10 mouse cellular contexts compared by ENCODE assay signal in the genomic region with DNA sequence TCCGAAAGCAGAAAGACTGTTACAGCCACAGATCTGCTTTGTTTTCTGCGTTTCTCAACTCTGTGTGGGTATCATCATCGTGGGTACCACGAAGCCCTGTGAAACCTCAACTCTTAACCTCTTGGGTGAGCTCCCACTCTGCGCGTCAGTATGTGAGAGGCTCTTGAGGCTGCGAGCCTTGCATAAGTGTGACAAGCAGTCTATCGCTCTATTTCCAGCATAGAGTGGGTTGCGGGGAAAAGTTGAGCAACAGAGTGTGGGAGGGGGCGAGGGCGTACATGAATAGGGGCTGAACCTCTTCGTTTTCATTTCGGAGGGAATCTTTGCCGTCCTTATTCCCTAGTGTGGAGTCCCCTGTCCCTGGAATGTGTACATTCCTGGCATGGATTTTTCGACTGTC. TPM values are rescaled to one million over a fixed set of nuclear protein-coding genes. Genes with fewer than 3 reads are reported as not detected.
DNase-seq lines count a peak whose midpoint lies in the region; ATAC-seq and TF ChIP-seq lines count a peak whose summit lies in the region.
"Had no signal": no experiment of that assay in that cellular context is flagged by ENCODE, and none has a peak within 500 bp of the region (broad histone marks: within the 10 kb centered on the region; RNA-seq: fewer than 3 reads in every experiment).

No protein-coding gene starts in this region.

- no peaks in the 10 kb centered on the region for H3K4me1 ChIP-seq in forebrain, postnatal 0 days (ENCODE audit: insufficient read depth)
- H3K4me1 ChIP-seq in forebrain, embryonic 15.5 days, result no peaks in the 10 kb centered on the region
- peaks cover 4% of the 10 kb centered on the region; the same call in 1 of the 2 replicates for H3K4me1 ChIP-seq in heart, postnatal 0 days (ENCODE audit: control insufficient read depth, insufficient read depth)
- H3K4me1 ChIP-seq in lung, postnatal 0 days (ENCODE audit: insufficient read depth, low read depth, low read length), result no peaks in the 10 kb centered on the region
- H3K4me1 ChIP-seq: midbrain, embryonic 15.5 days had no signal

- no peak for DNase-seq in forebrain, postnatal 0 days
- DNase-seq in left cerebral cortex, adult 11 months (ENCODE audit: low spot score), result peak; percentile 35
- no peak for DNase-seq in left cerebral cortex, postnatal 4 days
- DNase-seq in heart, postnatal 0 days (ENCODE audit: low spot score), result no peak
- DNase-seq in lung, postnatal 0 days (ENCODE audit: low spot score), result peak; percentile 17
- no peak for DNase-seq in cerebellum, adult 9-10 months
- DNase-seq in MN1 (ENCODE audit: low spot score), result no peak

- ATAC-seq in forebrain, postnatal 0 days, result peak; percentile 32; the same call in 1 of the 2 replicates
- no peak for ATAC-seq in forebrain, embryonic 15.5 days (replicated peaks)
- peak; percentile 24; the same call in 1 of the 2 replicates for ATAC-seq in heart, postnatal 0 days (ENCODE audit: insufficient read depth, low read depth)
- peak; percentile 53 for ATAC-seq in lung, postnatal 0 days
- ATAC-seq: hindbrain, embryonic 16.5 days; midbrain, embryonic 15.5 days had no signal

- TF ChIP-seq EP300 in heart, postnatal 0 days (IDR thresholded peaks at IDR 0.05; ENCODE audit: low read depth), result no peak
- no peak for TF ChIP-seq EP300 in lung, postnatal 0 days (IDR thresholded peaks at IDR 0.05)

- 79% methylated on average over 15 of the region's 15 CpGs for WGBS in forebrain, postnatal 0 days
- WGBS in forebrain, embryonic 15.5 days, result 86% methylated on average over 15 of the region's 15 CpGs
- whole genome bisulfite sequencing in heart, postnatal 0 days, result 43% methylated on average over 15 of the region's 15 CpGs
- WGBS in lung, postnatal 0 days, result 41% methylated on average over 15 of the region's 15 CpGs

- H3K27me3 ChIP-seq in forebrain, postnatal 0 days (ENCODE audit: insufficient read depth, low read length), result no peaks in the 10 kb centered on the region
- no peaks in the 10 kb centered on the region for H3K27me3 ChIP-seq in forebrain, embryonic 15.5 days
- H3K27me3 ChIP-seq in heart, postnatal 0 days (ENCODE audit: control insufficient read depth, insufficient read depth, low read length), result no peaks in the 10 kb centered on the region
- no peaks in the 10 kb centered on the region for H3K27me3 ChIP-seq in lung, postnatal 0 days (replicated peaks; ENCODE audit: insufficient read depth, low read length)
- H3K27me3 ChIP-seq: midbrain, embryonic 15.5 days had no signal

- no peak overlapping the region for H3K27ac ChIP-seq in forebrain, postnatal 0 days (ENCODE audit: low read depth, low read length)
- H3K27ac ChIP-seq in forebrain, embryonic 15.5 days (replicated peaks), result no peak overlapping the region
- no peak overlapping the region for H3K27ac ChIP-seq in heart, postnatal 0 days (ENCODE audit: low read depth)
- no peak overlapping the region for H3K27ac ChIP-seq in lung, postnatal 0 days (ENCODE audit: low read length)
- H3K27ac ChIP-seq: midbrain, embryonic 15.5 days had no signal

- no peaks in the 10 kb centered on the region for H3K9me3 ChIP-seq in forebrain, postnatal 0 days (ENCODE audit: low read length)
- H3K9me3 ChIP-seq in forebrain, embryonic 15.5 days, result no peaks in the 10 kb centered on the region
- H3K9me3 ChIP-seq in heart, postnatal 0 days (replicated peaks; ENCODE audit: control insufficient read depth, low read length), result 0 out of 2 replicates have a peak, but pooled peaks cover 4% of the 10 kb centered on the region
- H3K9me3 ChIP-seq in lung, postnatal 0 days (ENCODE audit: low read length), result no peaks in the 10 kb centered on the region
- H3K9me3 ChIP-seq: midbrain, embryonic 15.5 days had no signal

- no peak overlapping the region for H3K4me2 ChIP-seq in forebrain, postnatal 0 days (ENCODE audit: low read depth)
- H3K4me2 ChIP-seq in forebrain, embryonic 15.5 days (replicated peaks), result no peak overlapping the region
- H3K4me2 ChIP-seq in heart, postnatal 0 days (ENCODE audit: low read depth, low read length), result peak overlapping the region; percentile 54
- peak overlapping the region; percentile 48 for H3K4me2 ChIP-seq in lung, postnatal 0 days (replicated peaks; ENCODE audit: low read depth, low read length)
- H3K4me2 ChIP-seq: midbrain, embryonic 15.5 days had no signal

- intact Hi-C loops in left cerebral cortex, postnatal 4 days (cut with DNase I), result no loop called here

- TF ChIP-seq CTCF in forebrain, postnatal 0 days (IDR thresholded peaks at IDR 0.05; ENCODE audit: low read depth), result no peak
- no peak for TF ChIP-seq CTCF in heart, postnatal 0 days (IDR thresholded peaks at IDR 0.05; ENCODE audit: low read depth)
- no peak for TF ChIP-seq CTCF in lung, postnatal 0 days (IDR thresholded peaks at IDR 0.05)

- H3K9ac ChIP-seq in forebrain, postnatal 0 days, result no peak overlapping the region
- no peak overlapping the region for H3K9ac ChIP-seq in forebrain, embryonic 15.5 days (replicated peaks)
- no peak overlapping the region for H3K9ac ChIP-seq in heart, postnatal 0 days (replicated peaks; ENCODE audit: low read depth, low read length)
- H3K9ac ChIP-seq in lung, postnatal 0 days (replicated peaks; ENCODE audit: low read depth), result no peak overlapping the region
- H3K9ac ChIP-seq: midbrain, embryonic 15.5 days had no signal

- H3K4me3 ChIP-seq in forebrain, postnatal 0 days (ENCODE audit: low read depth, low read length), result no peak overlapping the region
- H3K4me3 ChIP-seq in forebrain, embryonic 15.5 days, result no peak overlapping the region
- peak overlapping the region; percentile 19; the same call in 1 of the 2 replicates for H3K4me3 ChIP-seq in heart, postnatal 0 days (ENCODE audit: low read depth, low read length)
- peak overlapping the region; percentile 24 for H3K4me3 ChIP-seq in lung, postnatal 0 days (ENCODE audit: low read depth, low read length)
- H3K4me3 ChIP-seq: midbrain, embryonic 15.5 days had no signal

- H3K36me3 ChIP-seq in forebrain, postnatal 0 days (ENCODE audit: insufficient read depth), result no peaks in the 10 kb centered on the region
- H3K36me3 ChIP-seq in forebrain, embryonic 15.5 days, result no peaks in the 10 kb centered on the region
- no peaks in the 10 kb centered on the region for H3K36me3 ChIP-seq in heart, postnatal 0 days (replicated peaks; ENCODE audit: control insufficient read depth, insufficient read depth, low read length)
- H3K36me3 ChIP-seq in lung, postnatal 0 days (ENCODE audit: insufficient read depth, low read length), result no peaks in the 10 kb centered on the region
- H3K36me3 ChIP-seq: midbrain, embryonic 15.5 days had no signal

RNA-seq across cellular contexts. Expression of gene Zfp385b, which starts 44.1 kb away (rescaled TPM):
- total RNA-seq in forebrain, postnatal 0 days (2014; rRNA removed), result 9.5 and 10.0 TPM in 2 replicates
- 18.5 and 20.4 TPM in 2 replicates for polyA plus RNA-seq in forebrain, postnatal 0 days (2015; fragmentation: Nextera tagmentation; extraction: Ambion mirVana)
- polyA plus RNA-seq in forebrain, embryonic 15.5 days (2015; fragmentation: Nextera tagmentation; extraction: Ambion mirVana), result 8.1 and 8.3 TPM in 2 replicates
- 10 to 100 TPM; 30.5 to 33.0 TPM for total RNA-seq in left cerebral cortex, postnatal 4 days (2021)
- total RNA-seq in heart, postnatal 0 days (2014; rRNA removed; ENCODE audit: low replicate concordance), result 1.8 and 2.1 TPM in 2 replicates
- polyA plus RNA-seq in heart, postnatal 0 days (2015; fragmentation: Nextera tagmentation; extraction: Ambion mirVana), result 4.2 and 4.7 TPM in 2 replicates
- polyA plus RNA-seq in lung, postnatal 0 days (2015; fragmentation: Nextera tagmentation; extraction: Ambion mirVana), result 13.9 and 15.8 TPM in 2 replicates

Comparison
In these comparisons a context has a peak if more than half of its experiments do, and no peak if none do; other contexts are left out.
1. DNase-seq: peak in left cerebral cortex, adult 11 months (single experiment) and lung, postnatal 0 days (single experiment); none in forebrain, postnatal 0 days (single experiment), left cerebral cortex, postnatal 4 days (single experiment), heart, postnatal 0 days (single experiment), cerebellum, adult 9-10 months (single experiment) and MN1 (single experiment).
2. H3K4me2 ChIP-seq: peak in heart, postnatal 0 days (single experiment) and lung, postnatal 0 days (single experiment); none in forebrain, postnatal 0 days (single experiment) and forebrain, embryonic 15.5 days (single experiment).
3. H3K4me3 ChIP-seq: peak in heart, postnatal 0 days (single experiment) and lung, postnatal 0 days (single experiment); none in forebrain, postnatal 0 days (single experiment) and forebrain, embryonic 15.5 days (single experiment).